Mouse (Mus musculus) mouse embryonic stem cell (cell line): Measurements from ENCODE around the gene Rnase13.
"Not testable (repeated sequence)": the region's sequence is repeated elsewhere in the genome, so short reads cannot be mapped to it uniquely, and the experiment has no call there.

Experiments
- in situ Hi-C, 2 experiments: fragments of 300-500 bp; cut with MboI; formaldehyde crosslinking; loops; 1 replicate in 1 of 2; 3 replicates in 1 of 2; pipeline ENCODE4 v1.14.3; 2019 to 2020; ENCODE audit warnings: low sequenced_read_pairs in 2 of 2, low pct_unique_long_range_greater_than_20kb in 1 of 2, mixed read lengths in 1 of 2; ENCODE audit not compliant: unreplicated experiment in 1 of 2

Rnase13 gene

GRCm38 (mm10) chr14:51922571-51922865 is at the start of gene Rnase13:
TSS of gene Rnase13 (minus strand) at chr14:51922773.
- in situ Hi-C loops, result loop anchor here (25.0 kb wide), 3 partner anchors 215 to 415 kb away; partner anchors contain the start of genes Mettl3 (in 1 of the 2) and Sall2 (in 1 of the 2)

- in situ Hi-C loops, result no loop called here
Measured at GRCm38 (mm10) chr14:51967400-51967799, 44.8 kb upstream of the Rnase13 start.

GRCm38 (mm10) chr14:51960316-51960715 is 37.7 kb upstream of the Rnase13 start:
- in situ Hi-C loops, result no loop called here

- in situ Hi-C loops, result no loop called here
Measured at GRCm38 (mm10) chr14:51943336-51943735, 20.8 kb upstream of the Rnase13 start.

GRCm38 (mm10) chr14:51942236-51942635 is 19.7 kb upstream of the Rnase13 start:
- in situ Hi-C loops, result no loop called here

GRCm38 (mm10) chr14:51941577-51941976 is 19.0 kb upstream of the Rnase13 start:
- in situ Hi-C loops, result no loop called here

GRCm38 (mm10) chr14:51940944-51941560 is 18.5 kb upstream of the Rnase13 start:
- in situ Hi-C loops, result no loop called here

GRCm38 (mm10) chr14:51939005-51939404 is 16.4 kb upstream of the Rnase13 start:
- in situ Hi-C loops, result no loop called here

GRCm38 (mm10) chr14:51932092-51933020 is 9.8 kb upstream of the Rnase13 start:
- in situ Hi-C loops, result no loop called here

GRCm38 (mm10) chr14:51930824-51931223 is 8.3 kb upstream of the Rnase13 start:
- in situ Hi-C loops, result no loop called here

GRCm38 (mm10) chr14:51929968-51930367 is 7.4 kb upstream of the Rnase13 start:
- in situ Hi-C loops, result no loop called here

- in situ Hi-C loops, result no loop called here
Measured at GRCm38 (mm10) chr14:51929309-51929943, 6.9 kb upstream of the Rnase13 start.

GRCm38 (mm10) chr14:51926930-51927329 is 4.4 kb upstream of the Rnase13 start:
- in situ Hi-C loops, result not testable (repeated sequence)

GRCm38 (mm10) chr14:51923492-51923891 is 919 bp upstream of the Rnase13 start:
- in situ Hi-C loops, result loop anchor here (25.0 kb wide), 3 partner anchors 214 to 414 kb away; partner anchors contain the start of genes Mettl3 (in 1 of the 2) and Sall2 (in 1 of the 2)

- in situ Hi-C loops, result loop anchor here (25.0 kb wide), 3 partner anchors 214 to 414 kb away; partner anchors contain the start of genes Mettl3 (in 1 of the 2) and Sall2 (in 1 of the 2)
Measured at GRCm38 (mm10) chr14:51922910-51923309, 337 bp upstream of the Rnase13 start.

- in situ Hi-C loops, result loop anchor here (25.0 kb wide), 3 partner anchors 215 to 415 kb away; partner anchors contain the start of genes Mettl3 (in 1 of the 2) and Sall2 (in 1 of the 2)
Measured at GRCm38 (mm10) chr14:51921759-51922570, 608 bp downstream of the Rnase13 start.

GRCm38 (mm10) chr14:51918966-51919365 is 3.6 kb downstream of the Rnase13 start:
- in situ Hi-C loops, result loop anchor here (25.0 kb wide), 3 partner anchors 218 to 418 kb away; partner anchors contain the start of genes Mettl3 (in 1 of the 2) and Sall2 (in 1 of the 2)

- in situ Hi-C loops, result loop anchor here (25.0 kb wide), 3 partner anchors 219 to 419 kb away; partner anchors contain the start of genes Mettl3 (in 1 of the 2) and Sall2 (in 1 of the 2)
Measured at GRCm38 (mm10) chr14:51918125-51918524, 4.4 kb downstream of the Rnase13 start, which contains the start of gene Tppp2. TSS of gene Tppp2 (plus strand) at chr14:51918425.
